Mouse (Mus musculus) limb, embryonic 14.5 days (tissue): Measurements from ENCODE around the gene Gtf2f2. TPM values are rescaled to one million over a fixed set of nuclear protein-coding genes. Genes with fewer than 3 reads are reported as not detected.
A peak's percentile ranks its signal among the peaks of the same experiment; 100 is the strongest.

Experiments
- ATAC-seq: fragments of 200-750 bp; cut with Nextera tagmentation; 2 replicates; pipeline ENCODE4 v1.8.0; 2017; ENCODE audit warnings: low read depth, moderate number of reproducible peaks, moderate TSS enrichment; ENCODE audit not compliant: low FRiP score
- DNase-seq: peaks from one replicate; pipeline ENCODE4 v3.0.0-alpha.2; 2015; ENCODE audit warnings: low spot score
- H3K27ac ChIP-seq: fragments of 300-500 bp; sonication (generic); replicated peaks from 2 replicates; pipeline ENCODE4 v1.5.1; 2014; ENCODE audit warnings: low read depth, mild to moderate bottlenecking, low read length, moderate library complexity, mixed read lengths
- H3K27me3 ChIP-seq: fragments of 300-500 bp; sonication (generic); 2 replicates; pipeline ENCODE4 v1.6.1; 2014; ENCODE audit warnings: low read length, mixed read lengths; ENCODE audit not compliant: control insufficient read depth, insufficient read depth
- H3K36me3 ChIP-seq: fragments of 300-500 bp; sonication (generic); 2 replicates; pipeline ENCODE4 v1.6.1; 2014; ENCODE audit warnings: mild to moderate bottlenecking, low read length, moderate library complexity, mixed read lengths; ENCODE audit not compliant: control insufficient read depth, insufficient read depth
- H3K4me1 ChIP-seq: fragments of 300-500 bp; sonication (generic); 2 replicates; pipeline ENCODE4 v1.6.1; 2014; ENCODE audit warnings: antibody characterized with exemption, low read length, mixed read lengths; ENCODE audit not compliant: control insufficient read depth, insufficient read depth
- H3K4me2 ChIP-seq: fragments of 300-500 bp; sonication (generic); replicated peaks from 2 replicates; pipeline ENCODE4 v1.6.1; 2014; ENCODE audit warnings: low read depth, mild to moderate bottlenecking, low read length, moderate library complexity; ENCODE audit not compliant: severe bottlenecking
- H3K4me3 ChIP-seq: fragments of 300-500 bp; sonication (generic); replicated peaks from 2 replicates; pipeline ENCODE4 v1.5.1; 2014; ENCODE audit warnings: low read length
- H3K9ac ChIP-seq: fragments of 300-500 bp; sonication (generic); 2 replicates; pipeline ENCODE4 v1.6.1; 2014; ENCODE audit warnings: mild to moderate bottlenecking, low read depth, low read length, moderate library complexity; ENCODE audit not compliant: severe bottlenecking
- H3K9me3 ChIP-seq: fragments of 300-500 bp; sonication (generic); 2 replicates; pipeline ENCODE4 v1.6.1; 2016; ENCODE audit warnings: low read length; ENCODE audit not compliant: control insufficient read depth
- POLR2A ChIP-seq: fragments of 200-500 bp; IDR thresholded peaks from 2 replicates; pipeline ENCODE4 v1.8.0; 2012; ENCODE audit warnings: inconsistent platforms, mild to moderate bottlenecking, moderate library complexity, borderline replicate concordance; ENCODE audit not compliant: insufficient read depth, insufficient read length; ENCODE audit errors: extremely low read depth
- WGBS: fragments of 180-500 bp; shearing (Covaris S2); extraction: QIAGEN DNeasy Blood & Tissue Kit; methylation state at CpG from one replicate; pipeline ENCODE4 v1.1.7; 2014; 5-methylcytosine and 5-hydroxymethylcytosine counted together
- polyA plus RNA-seq, 2 experiments: library from polyadenylated mRNA; depleted of rRNA in 1 of 2; stranded (reverse) in 1 of 2; unstranded in 1 of 2; fragments of >200 nt; fragmentation: Nextera tagmentation in 1 of 2; extraction: Ambion mirVana in 1 of 2; gene quantifications; 2 replicates each; pipeline versions ENCODE4 v1.2.1 to v1.2.3; 2012 to 2014

Gtf2f2 gene
- polyA plus RNA-seq, 2 experiments, result 22.1 to 34.7 TPM

GRCm38 (mm10) chr14:76011062-76011457 is 395 bp upstream of the Gtf2f2 start:
- peak overlapping the region; percentile 59 for H3K4me2 ChIP-seq
- WGBS, result 27% methylated on average over 7 of the region's 7 CpGs
- H3K4me3 ChIP-seq, result peak overlapping the region; percentile 69
- peaks cover 4% of the 10 kb centered on the region for H3K36me3 ChIP-seq
- no peak overlapping the region for H3K27ac ChIP-seq
- TF ChIP-seq POLR2A, result no peak
- DNase-seq (no peak), ATAC-seq (peak; percentile 19; the same call in 1 of the 2 replicates)
- H3K9me3 ChIP-seq, result no peaks in the 10 kb centered on the region
- H3K9ac ChIP-seq, result peak overlapping the region; percentile 71; the same call in 1 of the 2 replicates
- peaks cover 8% of the 10 kb centered on the region for H3K4me1 ChIP-seq
- no peaks in the 10 kb centered on the region for H3K27me3 ChIP-seq

- Histone ChIP-seq H3K9me3 (no peaks in the 10 kb centered on the region), H3K9ac (peak overlapping the region; percentile 71; the same call in 1 of the 2 replicates), H3K27me3 (no peaks in the 10 kb centered on the region), H3K27ac (no peak overlapping the region), H3K4me1 (peaks cover 8% of the 10 kb centered on the region), H3K4me2 (peak overlapping the region; percentile 59), H3K4me3 (peak overlapping the region; percentile 69; the same call in 1 of the 2 replicates), H3K36me3 (peaks cover 9% of the 10 kb centered on the region)
- WGBS, result 77% methylated on average over 5 of the region's 5 CpGs
- no peak for ATAC-seq
- no peak for TF ChIP-seq POLR2A
- DNase-seq, result no peak
Measured at GRCm38 (mm10) chr14:76009185-76009584, 1.5 kb downstream of the Gtf2f2 start.

- ATAC-seq (no peak), DNase-seq (no peak)
- no peak for TF ChIP-seq POLR2A
- no peaks in the 10 kb centered on the region for H3K9me3 ChIP-seq
- H3K4me1 ChIP-seq, result peaks cover 8% of the 10 kb centered on the region
- peaks cover 9% of the 10 kb centered on the region for H3K36me3 ChIP-seq
- H3K9ac ChIP-seq, result no peak overlapping the region
- no peaks in the 10 kb centered on the region for H3K27me3 ChIP-seq
- no peak overlapping the region for H3K27ac ChIP-seq
- 96% methylated on average over 1 of the region's 1 CpGs for WGBS
- no peak overlapping the region for H3K4me2 ChIP-seq
- no peak overlapping the region for H3K4me3 ChIP-seq
Measured at GRCm38 (mm10) chr14:76008174-76008573, 2.5 kb downstream of the Gtf2f2 start.

GRCm38 (mm10) chr14:76005011-76005410 is 5.7 kb downstream of the Gtf2f2 start:
- no peak for TF ChIP-seq POLR2A
- DNase-seq, result no peak
- peaks cover 9% of the 10 kb centered on the region for H3K36me3 ChIP-seq
- H3K9ac ChIP-seq, result no peak overlapping the region
- H3K4me2 ChIP-seq, result no peak overlapping the region
- no peaks in the 10 kb centered on the region for H3K27me3 ChIP-seq
- no peak overlapping the region for H3K27ac ChIP-seq
- no peak overlapping the region for H3K4me3 ChIP-seq
- H3K9me3 ChIP-seq, result no peaks in the 10 kb centered on the region
- H3K4me1 ChIP-seq, result peaks cover 8% of the 10 kb centered on the region
- WGBS, result 89% methylated on average over 4 of the region's 4 CpGs
- no peak for ATAC-seq

GRCm38 (mm10) chr14:76001781-76002180 is 8.9 kb downstream of the Gtf2f2 start:
- no peak for DNase-seq
- Histone ChIP-seq H3K9ac (no peak overlapping the region), H3K27me3 (no peaks in the 10 kb centered on the region), H3K27ac (no peak overlapping the region), H3K36me3 (peaks cover 6% of the 10 kb centered on the region), H3K4me1 (no peaks in the 10 kb centered on the region), H3K4me3 (no peak overlapping the region), H3K9me3 (no peaks in the 10 kb centered on the region), H3K4me2 (no peak overlapping the region)
- ATAC-seq, result no peak
- TF ChIP-seq POLR2A, result no peak
- 77% methylated on average over 4 of the region's 4 CpGs for WGBS

- Histone ChIP-seq H3K4me3 (no peak overlapping the region), H3K9ac (no peak overlapping the region), H3K27ac (no peak overlapping the region), H3K36me3 (peaks cover 9% of the 10 kb centered on the region; the same call in 1 of the 2 replicates), H3K4me2 (no peak overlapping the region), H3K9me3 (no peaks in the 10 kb centered on the region), H3K27me3 (no peaks in the 10 kb centered on the region), H3K4me1 (no peaks in the 10 kb centered on the region)
- WGBS, result 61% methylated on average over 1 of the region's 1 CpGs
- DNase-seq (no peak), ATAC-seq (no peak)
- TF ChIP-seq POLR2A, result no peak
Measured at GRCm38 (mm10) chr14:75998082-75998481, 12.6 kb downstream of the Gtf2f2 start.
